Mouse (Mus musculus) stomach, postnatal 0 days (tissue): Measurements from ENCODE around the gene Ggct.

Experiments used
- CTCF ChIP-seq: IDR thresholded peaks from 2 replicates; pipeline ENCODE4 v1.5.1; 2016; ENCODE audit warnings: antibody characterized with exemption, low read depth, mild to moderate bottlenecking, moderate library complexity
- EP300 ChIP-seq: optimal IDR thresholded peaks from 2 replicates; pipeline ENCODE3; 2016; ENCODE audit warnings: antibody characterized with exemption

GRCm38 (mm10) chr6:55009391-55010230 lies 16.9 kb upstream of the Ggct start:
- TF ChIP-seq CTCF = no peak
- TF ChIP-seq EP300 = no peak
